Mouse (Mus musculus): ENCODE measurements at regions not wholly inside any gene's neighbourhood (a gene's known extent, or its start where the extent isn't known, plus 50 kb on each side); places are given as distances from the start of the nearest gene placed in this dataset.

DNA sequence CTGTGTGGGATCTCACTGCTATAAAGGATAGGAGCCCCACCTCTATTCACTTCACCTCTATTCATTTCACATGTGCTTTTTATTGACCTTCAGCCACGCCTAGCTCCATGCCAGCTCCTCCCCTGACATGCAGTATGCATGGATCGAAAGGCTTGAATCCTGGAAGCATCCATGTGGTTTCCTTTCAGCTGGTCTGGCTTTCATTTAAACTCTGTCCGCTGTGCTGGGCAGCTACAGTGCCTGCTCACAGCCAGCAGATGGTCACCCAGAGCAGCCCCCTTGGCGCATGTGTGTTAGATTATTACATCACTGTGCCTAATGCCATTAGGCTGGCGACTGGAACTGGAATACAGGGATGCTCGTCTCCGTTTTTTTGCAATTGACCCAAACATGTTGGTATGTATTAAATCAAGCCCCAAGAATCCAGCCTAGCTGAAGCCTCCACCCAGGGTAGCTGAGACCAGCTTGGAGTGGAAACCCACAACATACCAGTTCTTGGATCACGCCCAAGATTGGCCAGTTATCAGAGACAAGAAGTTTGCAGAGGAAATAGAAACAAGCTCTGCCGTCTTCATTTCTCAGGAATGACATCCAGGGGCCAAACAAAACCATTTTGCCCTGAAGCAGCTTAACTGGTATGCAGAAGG lies 113.2 kb downstream of the Inhbb start:
- no peak for DNase-seq (ENCODE audit: low spot score)

DNA sequence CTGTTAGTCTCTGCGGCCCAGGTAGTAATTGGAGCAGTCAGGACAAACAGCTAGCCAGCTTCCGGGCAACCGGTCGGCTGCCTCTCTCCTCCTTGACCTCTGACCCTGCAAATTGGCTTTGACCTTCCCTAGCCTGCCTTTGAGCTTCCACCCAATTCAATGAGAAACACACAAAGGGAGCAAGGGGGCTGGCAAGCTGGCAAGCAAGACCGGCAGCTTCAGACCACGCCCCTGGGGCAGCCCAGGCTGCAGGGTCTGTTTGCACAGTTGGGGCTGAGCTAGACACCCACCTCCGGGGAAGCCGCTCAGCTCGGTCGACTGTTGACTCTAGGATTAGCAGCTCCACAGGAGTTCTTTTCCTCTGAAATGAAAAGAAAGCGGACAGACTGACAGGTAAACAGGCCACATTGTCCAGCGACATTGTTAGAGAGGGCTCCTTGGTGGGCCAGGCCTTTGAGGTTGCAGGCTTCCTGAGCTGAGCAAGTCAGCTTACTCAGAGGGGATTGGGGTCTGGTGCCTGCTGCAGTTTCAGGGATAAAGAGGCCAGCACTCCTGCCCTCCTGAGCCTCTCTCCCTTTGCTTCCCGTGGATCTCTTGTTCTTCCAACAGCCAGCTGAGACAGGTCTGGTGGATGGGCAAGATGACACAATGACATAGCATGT lies 116.6 kb downstream of the Inhbb start:
- no peak for DNase-seq (ENCODE audit: low spot score)

DNA sequence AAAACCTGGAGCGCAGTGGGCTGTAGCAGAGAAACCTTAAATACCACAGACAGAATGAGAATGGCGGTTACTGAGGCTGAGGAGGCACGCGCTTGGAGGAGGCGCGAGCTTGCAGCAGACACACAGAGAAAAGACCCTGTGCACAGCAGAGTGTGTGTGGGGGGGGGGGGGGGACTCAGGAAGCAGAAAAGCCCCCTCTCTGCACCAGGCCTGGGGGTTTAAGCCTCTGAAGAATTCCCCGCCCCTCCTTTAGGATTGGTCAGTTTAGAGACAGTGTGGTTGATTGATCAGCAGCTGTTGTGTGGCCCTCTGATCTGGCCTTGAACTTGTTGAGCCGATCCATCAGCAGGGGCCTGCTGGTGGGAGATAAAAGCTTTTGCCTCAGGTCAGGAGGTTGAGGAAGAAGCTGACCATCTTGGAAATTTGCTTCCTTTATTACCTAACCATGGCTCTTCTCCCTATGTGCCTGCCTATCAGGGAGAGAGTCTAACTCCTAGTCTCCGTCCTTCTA lies 117.5 kb downstream of the Inhbb start:
- no peak for DNase-seq (ENCODE audit: low spot score)

GRCm38 (mm10) chr1:119302349-119302995 lies 119.6 kb downstream of the Inhbb start:
- DNase-seq (ENCODE audit: low spot score), result no peak

GRCm38 (mm10) chr1:119301931-119302330 lies 120.1 kb downstream of the Inhbb start:
- no peak for DNase-seq (ENCODE audit: low spot score)

DNA sequence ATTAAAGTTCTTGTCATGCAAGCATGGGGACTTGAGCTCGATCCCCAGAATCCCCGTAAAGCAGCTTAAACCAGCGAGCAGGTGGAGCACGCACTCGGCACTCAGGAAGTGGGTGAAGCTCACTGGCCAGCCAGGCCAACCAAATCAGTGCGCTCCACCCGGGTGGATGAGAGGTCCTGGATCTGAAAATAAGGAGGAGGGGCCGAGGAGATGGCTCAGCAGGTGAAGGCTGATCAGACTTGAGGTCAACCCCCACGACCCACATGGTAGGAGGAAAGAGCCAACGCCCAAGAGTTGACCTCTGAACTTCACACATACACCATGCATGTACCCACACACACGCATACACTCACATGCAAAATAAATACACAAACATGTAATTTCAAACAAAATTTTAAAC lies 120.8 kb downstream of the Inhbb start:
- DNase-seq (ENCODE audit: low spot score), result no peak

- DNase-seq (ENCODE audit: low spot score), result no peak
These were observed 122.0 kb downstream of the Inhbb start for GRCm38 (mm10) chr1:119299842-119300752.

GRCm38 (mm10) chr1:119298696-119299230 lies 123.3 kb downstream of the Inhbb start:
- no peak for DNase-seq (ENCODE audit: low spot score)

- no peak for DNase-seq (ENCODE audit: low spot score)
These were observed 126.9 kb downstream of the Inhbb start for GRCm38 (mm10) chr1:119295121-119295520.

- DNase-seq (ENCODE audit: low spot score), result no peak
These were observed 128.2 kb downstream of the Inhbb start for GRCm38 (mm10) chr1:119293839-119294238.

- peak; percentile 42 for DNase-seq (ENCODE audit: low spot score)
These were observed 129.8 kb downstream of the Inhbb start for GRCm38 (mm10) chr1:119292216-119292615.

DNA sequence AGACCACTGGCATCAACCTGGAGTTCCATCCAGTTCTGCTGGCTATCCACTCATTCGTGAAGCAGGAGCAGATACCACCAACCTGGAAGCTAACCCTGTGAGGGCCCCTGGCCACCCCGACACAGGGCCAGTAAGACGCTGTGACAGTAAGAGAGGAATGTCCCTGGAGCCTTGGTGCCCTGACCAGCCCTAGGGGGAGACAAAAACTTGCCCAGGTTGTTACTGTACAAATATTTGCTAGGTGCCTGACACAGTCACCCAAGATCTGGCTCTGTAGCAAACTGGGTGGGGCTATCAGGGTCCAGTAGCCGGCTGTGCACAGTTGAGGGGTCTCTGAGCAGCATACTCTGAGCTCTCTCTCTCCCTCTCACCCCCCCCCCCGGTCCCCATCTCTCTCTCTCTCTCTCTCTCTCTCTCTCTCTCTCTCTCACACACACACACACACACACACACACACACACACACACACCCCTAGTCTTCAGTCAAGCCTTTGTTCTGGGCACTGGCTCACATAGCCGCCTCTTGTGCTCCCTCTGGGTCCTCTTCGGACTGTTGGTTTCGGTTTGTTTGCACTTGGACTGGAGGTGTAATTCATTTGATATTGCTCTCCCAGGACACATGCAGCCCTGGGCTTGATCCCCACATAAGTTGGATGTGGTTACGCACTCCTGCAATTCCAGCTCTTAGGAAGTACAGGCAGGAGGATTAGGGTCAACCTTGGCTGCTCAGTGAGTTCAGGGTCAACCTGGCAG lies 131.7 kb downstream of the Inhbb start:
- DNase-seq (ENCODE audit: low spot score), result no peak

DNA sequence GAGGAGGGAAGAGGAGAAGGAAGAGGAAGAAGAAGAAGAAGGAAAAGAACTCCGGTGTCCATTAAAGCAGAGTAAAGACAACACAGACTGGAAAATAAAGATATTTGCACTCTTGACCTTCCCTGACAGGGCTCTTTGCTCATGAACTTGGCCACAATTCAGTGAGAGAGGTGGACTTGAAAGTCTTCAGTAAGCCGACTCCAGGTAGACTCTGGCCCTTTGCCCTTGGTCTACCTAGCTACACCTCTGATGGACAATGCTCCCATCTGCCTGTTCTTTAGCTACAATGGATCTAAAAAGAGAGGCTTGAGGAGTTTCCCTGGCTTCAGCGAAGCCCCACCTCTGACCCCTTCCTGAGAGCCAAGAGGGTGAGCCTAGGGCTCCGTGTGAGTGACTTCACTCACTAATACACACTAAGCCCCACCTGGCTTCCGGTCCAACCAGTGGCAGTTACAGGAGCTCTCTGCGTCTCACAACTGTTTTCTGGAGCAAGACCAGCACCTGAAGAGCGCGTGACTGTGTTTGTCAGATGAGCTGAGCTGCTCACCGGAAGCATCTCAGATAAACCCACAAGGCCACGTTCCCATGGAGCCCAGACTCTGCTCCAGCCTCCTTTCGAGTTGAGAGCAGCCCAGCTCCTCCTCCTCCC lies 132.4 kb downstream of the Inhbb start:
- DNase-seq (ENCODE audit: low spot score), result no peak

GRCm38 (mm10) chr1:119282416-119282815 lies 139.6 kb downstream of the Inhbb start:
- DNase-seq (ENCODE audit: low spot score), result no peak

DNA sequence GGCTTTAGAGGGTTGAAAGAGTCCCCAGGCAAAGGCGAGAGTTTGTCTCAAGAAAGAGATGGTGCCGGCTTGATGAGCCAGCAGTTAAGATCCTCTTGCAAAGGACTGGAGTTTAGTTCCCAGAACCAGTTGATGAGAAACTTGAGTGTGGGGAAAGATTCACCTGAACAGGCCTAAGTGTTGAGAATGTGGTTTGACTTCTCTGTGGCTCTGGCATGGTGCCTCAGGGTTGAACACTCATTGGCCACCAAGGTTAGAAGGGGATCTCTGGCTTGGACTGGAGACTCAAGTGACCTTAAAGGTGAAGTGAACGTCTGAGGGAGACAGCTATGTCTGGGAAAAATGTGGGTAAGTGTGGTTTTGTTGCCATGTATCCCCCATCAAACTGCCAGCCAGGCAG lies 142.8 kb downstream of the Inhbb start:
- no peak for DNase-seq (ENCODE audit: low spot score)

GRCm38 (mm10) chr1:119278528-119279201 lies 143.4 kb downstream of the Inhbb start:
- DNase-seq (ENCODE audit: low spot score), result no peak

DNA sequence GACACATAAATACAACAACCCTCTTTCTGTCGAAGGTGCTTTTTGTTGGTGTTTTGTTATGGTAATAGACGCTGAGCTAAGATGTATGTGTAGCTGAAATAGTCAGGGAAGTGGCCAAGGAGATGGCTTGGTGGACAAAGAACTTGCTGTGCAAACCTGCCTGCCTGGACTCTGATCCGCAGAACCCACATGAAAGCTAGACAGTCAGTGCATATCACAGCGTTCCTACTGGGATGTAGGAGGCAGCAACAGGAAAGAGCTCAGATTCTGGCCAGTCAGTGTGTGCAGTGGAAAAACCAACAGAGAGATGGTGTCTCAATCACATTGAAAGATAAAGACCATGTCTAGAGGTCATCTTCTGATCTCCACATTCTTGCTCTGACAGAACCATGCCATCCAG lies 144.1 kb downstream of the Inhbb start:
- DNase-seq (ENCODE audit: low spot score), result no peak

DNA sequence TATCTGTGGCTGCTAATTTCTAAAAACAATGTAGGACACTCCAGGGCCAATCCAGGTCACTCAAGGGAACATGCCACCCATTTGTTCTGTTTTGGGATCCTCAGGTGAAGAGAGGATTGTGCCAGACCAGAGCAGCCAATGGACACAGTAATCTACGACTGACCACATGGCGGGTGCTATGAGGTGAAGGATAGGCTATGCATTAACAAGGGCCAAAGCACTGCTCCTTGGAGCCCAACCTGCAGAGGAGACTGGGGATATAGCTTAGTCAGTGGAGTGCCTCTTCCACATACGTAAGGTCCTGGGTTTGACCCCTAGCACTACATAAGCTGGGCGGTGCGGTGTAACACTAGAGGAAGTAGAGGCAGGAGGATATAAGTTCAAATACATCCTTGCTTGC lies 156.0 kb downstream of the Inhbb start:
- no peak for DNase-seq (ENCODE audit: low spot score)

GRCm38 (mm10) chr1:119265192-119265891 lies 156.7 kb downstream of the Inhbb start:
- no peak for DNase-seq (ENCODE audit: low spot score)
